Mouse (Mus musculus): ENCODE results near the gene Wnk2. TPM values are rescaled to one million over a fixed set of nuclear protein-coding genes. Genes with fewer than 3 reads are reported as not detected.

Wnk2 gene
- polyA plus RNA-seq, 1 experiment from 2014 or later, result 2.6 TPM

- H3K27ac ChIP-seq (replicated peaks in 1 of 2; ENCODE audit: control insufficient read depth in 1 of 2, insufficient read depth in 1 of 2, low read depth in 2 of 2, low read length in 2 of 2), result no peak overlapping the region
- no peak overlapping the region for H3K4me3 ChIP-seq (ENCODE audit: control insufficient read depth in 1 of 2, insufficient read depth in 1 of 2, low read depth in 1 of 2, low read length in 2 of 2)
- no peaks in the 10 kb centered on the region for H3K36me3 ChIP-seq (ENCODE audit: control insufficient read depth, insufficient read depth, low read length)
- ATAC-seq (ENCODE audit: insufficient number of reproducible peaks, insufficient read depth, low FRiP score, low read depth), result no peak
- no peak overlapping the region for H3K9ac ChIP-seq (ENCODE audit: low read length)
- no peak overlapping the region for H3K4me2 ChIP-seq (ENCODE audit: low read length)
- no peaks in the 10 kb centered on the region for H3K27me3 ChIP-seq (ENCODE audit: control insufficient read depth, insufficient read depth, low read length)
- WGBS, result 83% methylated on average over 14 of the region's 14 CpGs
- no peaks in the 10 kb centered on the region for H3K9me3 ChIP-seq (ENCODE audit: control insufficient read depth, low read length)
- H3K4me1 ChIP-seq (ENCODE audit: control insufficient read depth in 2 of 2, insufficient read depth in 2 of 2, low read length in 2 of 2), result peaks cover 8 to 11% of the 10 kb centered on the region in 2 experiments
Observed at GRCm38 (mm10) chr13:49082151-49082879, 65.5 kb downstream of the Wnk2 start.

DNA sequence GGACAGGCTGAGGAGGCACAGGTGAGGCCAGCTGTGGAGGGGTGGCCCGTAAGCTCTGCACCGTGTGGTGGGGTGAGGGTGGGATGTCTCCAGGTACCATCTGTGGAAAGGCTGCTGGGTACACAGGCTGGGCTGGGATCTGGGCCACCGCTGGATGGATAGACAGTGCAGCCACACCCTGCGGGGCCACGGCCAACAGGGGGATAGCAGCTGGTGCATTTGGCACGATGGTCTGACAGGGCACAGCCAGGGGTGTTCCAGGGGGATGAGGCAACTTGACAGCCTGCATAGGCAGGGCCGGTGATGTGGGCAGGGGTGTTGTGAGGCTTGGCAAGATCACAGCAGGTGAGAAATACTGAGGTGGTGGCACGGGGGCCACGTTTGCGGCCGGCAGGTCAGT, 71.6 kb downstream of the Wnk2 start:
- Histone ChIP-seq H3K27ac (replicated peaks in 1 of 2; ENCODE audit: control insufficient read depth in 1 of 2, insufficient read depth in 1 of 2, low read depth in 2 of 2, low read length in 2 of 2) (no peak overlapping the region), H3K9ac (ENCODE audit: low read length) (no peak overlapping the region), H3K9me3 (ENCODE audit: control insufficient read depth, low read length) (no peaks in the 10 kb centered on the region), H3K4me2 (ENCODE audit: low read length) (no peak overlapping the region), H3K36me3 (ENCODE audit: control insufficient read depth, insufficient read depth, low read length) (no peaks in the 10 kb centered on the region), H3K4me3 (ENCODE audit: control insufficient read depth in 1 of 2, insufficient read depth in 1 of 2, low read depth in 1 of 2, low read length in 2 of 2) (no peak overlapping the region), H3K4me1 (ENCODE audit: control insufficient read depth in 2 of 2, insufficient read depth in 2 of 2, low read length in 2 of 2) (no peaks in the 10 kb centered on the region), H3K27me3 (ENCODE audit: control insufficient read depth, insufficient read depth, low read length) (no peaks in the 10 kb centered on the region)
- WGBS, result 85% methylated on average over 11 of the region's 11 CpGs
- no peak for ATAC-seq (ENCODE audit: insufficient number of reproducible peaks, insufficient read depth, low FRiP score, low read depth)

DNA sequence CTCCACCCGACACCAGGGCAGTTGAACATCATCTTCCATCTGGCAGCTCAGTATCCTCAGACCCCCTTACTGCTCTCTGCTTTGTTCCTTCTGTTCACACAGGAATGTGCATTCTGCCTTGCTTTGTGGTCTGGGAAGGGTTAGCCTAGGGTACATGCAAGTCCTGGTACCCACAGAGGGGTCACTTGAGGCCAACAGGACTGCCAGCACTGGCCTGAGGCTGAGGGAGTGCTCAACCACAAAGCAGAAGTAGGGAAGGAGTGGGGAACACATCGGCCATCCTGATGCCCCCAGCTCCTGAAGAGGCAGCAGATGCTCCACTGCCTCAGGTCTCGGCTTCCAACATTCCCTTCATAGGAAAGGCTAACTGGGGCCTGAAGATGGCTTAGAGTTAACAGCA, 72.4 kb downstream of the Wnk2 start:
- ATAC-seq (ENCODE audit: insufficient number of reproducible peaks, insufficient read depth, low FRiP score, low read depth), result no peak
- no peak overlapping the region for H3K9ac ChIP-seq (ENCODE audit: low read length)
- no peaks in the 10 kb centered on the region for H3K9me3 ChIP-seq (ENCODE audit: control insufficient read depth, low read length)
- H3K4me2 ChIP-seq (ENCODE audit: low read length), result no peak overlapping the region
- H3K36me3 ChIP-seq (ENCODE audit: control insufficient read depth, insufficient read depth, low read length), result no peaks in the 10 kb centered on the region
- H3K4me1 ChIP-seq (ENCODE audit: control insufficient read depth in 2 of 2, insufficient read depth in 2 of 2, low read length in 2 of 2), result no peaks in the 10 kb centered on the region
- H3K27me3 ChIP-seq (ENCODE audit: control insufficient read depth, insufficient read depth, low read length), result no peaks in the 10 kb centered on the region
- no peak overlapping the region for H3K27ac ChIP-seq (replicated peaks in 1 of 2; ENCODE audit: control insufficient read depth in 1 of 2, insufficient read depth in 1 of 2, low read depth in 2 of 2, low read length in 2 of 2)
- 82% methylated on average over 3 of the region's 3 CpGs for WGBS
- H3K4me3 ChIP-seq (ENCODE audit: control insufficient read depth in 1 of 2, insufficient read depth in 1 of 2, low read depth in 1 of 2, low read length in 2 of 2), result no peak overlapping the region

- H3K4me2 ChIP-seq (ENCODE audit: low read length), result no peak overlapping the region
- no peak overlapping the region for H3K4me3 ChIP-seq (ENCODE audit: control insufficient read depth in 1 of 2, insufficient read depth in 1 of 2, low read depth in 1 of 2, low read length in 2 of 2)
- H3K27me3 ChIP-seq (ENCODE audit: control insufficient read depth, insufficient read depth, low read length), result no peaks in the 10 kb centered on the region
- H3K9me3 ChIP-seq (ENCODE audit: control insufficient read depth, low read length), result no peaks in the 10 kb centered on the region
- H3K36me3 ChIP-seq (ENCODE audit: control insufficient read depth, insufficient read depth, low read length), result no peaks in the 10 kb centered on the region
- 70% methylated on average over 6 of the region's 6 CpGs for WGBS
- H3K9ac ChIP-seq (ENCODE audit: low read length), result no peak overlapping the region
- ATAC-seq (ENCODE audit: insufficient number of reproducible peaks, insufficient read depth, low FRiP score, low read depth), result no peak
- no peaks in the 10 kb centered on the region for H3K4me1 ChIP-seq (ENCODE audit: control insufficient read depth in 2 of 2, insufficient read depth in 2 of 2, low read length in 2 of 2)
- no peak overlapping the region for H3K27ac ChIP-seq (replicated peaks in 1 of 2; ENCODE audit: control insufficient read depth in 1 of 2, insufficient read depth in 1 of 2, low read depth in 2 of 2, low read length in 2 of 2)
Observed at GRCm38 (mm10) chr13:49073295-49073694, 74.5 kb downstream of the Wnk2 start.

DNA sequence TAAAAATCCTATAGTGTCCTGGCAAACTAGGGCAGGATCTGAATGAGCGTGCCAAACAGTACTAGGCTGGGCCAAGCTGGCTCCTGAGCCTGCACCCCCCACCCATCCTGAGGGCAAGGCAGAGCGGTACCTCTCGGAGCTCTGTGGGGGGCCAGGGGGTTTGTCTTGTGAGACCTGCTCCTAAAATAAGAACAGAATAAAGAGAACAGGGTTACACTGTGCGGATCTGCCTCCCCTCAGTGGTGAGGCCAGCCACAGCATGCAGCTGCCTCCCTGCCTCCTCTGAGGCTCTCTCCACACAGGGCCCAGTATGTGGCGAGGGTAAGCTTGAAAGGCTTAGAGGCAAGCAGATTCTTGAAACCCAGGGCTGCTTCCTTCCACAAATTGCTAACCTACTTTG, 76.0 kb downstream of the Wnk2 start:
- Histone ChIP-seq H3K27me3 (ENCODE audit: control insufficient read depth, insufficient read depth, low read length) (no peaks in the 10 kb centered on the region), H3K36me3 (ENCODE audit: control insufficient read depth, insufficient read depth, low read length) (no peaks in the 10 kb centered on the region), H3K4me3 (ENCODE audit: control insufficient read depth in 1 of 2, insufficient read depth in 1 of 2, low read depth in 1 of 2, low read length in 2 of 2) (no peak overlapping the region), H3K9ac (ENCODE audit: low read length) (no peak overlapping the region), H3K4me1 (ENCODE audit: control insufficient read depth in 2 of 2, insufficient read depth in 2 of 2, low read length in 2 of 2) (no peaks in the 10 kb centered on the region), H3K4me2 (ENCODE audit: low read length) (no peak overlapping the region), H3K27ac (replicated peaks in 1 of 2; ENCODE audit: control insufficient read depth in 1 of 2, insufficient read depth in 1 of 2, low read depth in 2 of 2, low read length in 2 of 2) (no peak overlapping the region), H3K9me3 (ENCODE audit: control insufficient read depth, low read length) (no peaks in the 10 kb centered on the region)
- 68% methylated on average over 5 of the region's 5 CpGs for WGBS
- no peak for ATAC-seq (ENCODE audit: insufficient number of reproducible peaks, insufficient read depth, low FRiP score, low read depth)

- 63% methylated on average over 6 of the region's 6 CpGs for WGBS
- Histone ChIP-seq H3K4me2 (ENCODE audit: low read length) (no peak overlapping the region), H3K4me3 (ENCODE audit: control insufficient read depth in 1 of 2, insufficient read depth in 1 of 2, low read depth in 1 of 2, low read length in 2 of 2) (no peak overlapping the region), H3K9ac (ENCODE audit: low read length) (no peak overlapping the region), H3K27me3 (ENCODE audit: control insufficient read depth, insufficient read depth, low read length) (no peaks in the 10 kb centered on the region), H3K36me3 (ENCODE audit: control insufficient read depth, insufficient read depth, low read length) (no peaks in the 10 kb centered on the region), H3K27ac (replicated peaks in 1 of 2; ENCODE audit: control insufficient read depth in 1 of 2, insufficient read depth in 1 of 2, low read depth in 2 of 2, low read length in 2 of 2) (no peak overlapping the region), H3K9me3 (ENCODE audit: control insufficient read depth, low read length) (no peaks in the 10 kb centered on the region), H3K4me1 (ENCODE audit: control insufficient read depth in 2 of 2, insufficient read depth in 2 of 2, low read length in 2 of 2) (no peaks in the 10 kb centered on the region)
- ATAC-seq (ENCODE audit: insufficient number of reproducible peaks, insufficient read depth, low FRiP score, low read depth), result no peak
Observed at GRCm38 (mm10) chr13:49069979-49070378, 77.8 kb downstream of the Wnk2 start.

- no peak for ATAC-seq (ENCODE audit: insufficient number of reproducible peaks, insufficient read depth, low FRiP score, low read depth)
- whole genome bisulfite sequencing, result 83% methylated on average over 4 of the region's 4 CpGs
- no peaks in the 10 kb centered on the region for H3K9me3 ChIP-seq (ENCODE audit: control insufficient read depth, low read length)
Observed at GRCm38 (mm10) chr13:49069393-49069792, 78.4 kb downstream of the Wnk2 start.

DNA sequence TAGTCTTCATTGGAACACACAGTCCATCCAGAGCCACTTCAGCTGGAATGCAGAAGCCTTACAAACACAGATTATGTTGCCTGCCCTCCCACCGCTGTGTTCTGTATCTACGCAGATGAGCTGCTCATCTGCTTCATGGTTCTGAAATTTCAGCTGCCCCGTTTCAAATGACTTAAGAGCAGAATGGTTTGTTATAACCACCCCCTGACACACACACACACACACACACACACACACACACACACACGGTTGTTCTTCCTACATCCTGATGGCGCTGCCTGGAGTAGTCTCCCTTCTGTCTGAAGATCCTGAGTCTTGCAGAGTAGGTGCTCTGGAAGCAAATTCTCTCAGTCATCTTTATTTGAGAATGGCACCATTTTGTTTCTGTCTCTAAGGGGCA, 83.6 kb downstream of the Wnk2 start:
- no peak overlapping the region for H3K4me3 ChIP-seq (ENCODE audit: control insufficient read depth in 1 of 2, insufficient read depth in 1 of 2, low read depth in 1 of 2, low read length in 2 of 2)
- no peak for ATAC-seq (ENCODE audit: insufficient number of reproducible peaks, insufficient read depth, low FRiP score, low read depth)
- H3K9me3 ChIP-seq (ENCODE audit: control insufficient read depth, low read length), result no peaks in the 10 kb centered on the region
- H3K4me1 ChIP-seq (ENCODE audit: control insufficient read depth in 2 of 2, insufficient read depth in 2 of 2, low read length in 2 of 2), result no peaks in the 10 kb centered on the region
- H3K27ac ChIP-seq (replicated peaks in 1 of 2; ENCODE audit: control insufficient read depth in 1 of 2, insufficient read depth in 1 of 2, low read depth in 2 of 2, low read length in 2 of 2), result no peak overlapping the region
- no peak overlapping the region for H3K4me2 ChIP-seq (ENCODE audit: low read length)
- H3K36me3 ChIP-seq (ENCODE audit: control insufficient read depth, insufficient read depth, low read length), result no peaks in the 10 kb centered on the region
- WGBS, result 64% methylated on average over 5 of the region's 5 CpGs
- H3K9ac ChIP-seq (ENCODE audit: low read length), result no peak overlapping the region
- H3K27me3 ChIP-seq (ENCODE audit: control insufficient read depth, insufficient read depth, low read length), result no peaks in the 10 kb centered on the region

More at GRCm38 (mm10) chr13:49069393-49069792, 78.4 kb downstream of the Wnk2 start:
- Histone ChIP-seq H3K27me3 (ENCODE audit: control insufficient read depth, insufficient read depth, low read length) (no peaks in the 10 kb centered on the region), H3K4me1 (ENCODE audit: control insufficient read depth in 2 of 2, insufficient read depth in 2 of 2, low read length in 2 of 2) (no peaks in the 10 kb centered on the region), H3K36me3 (ENCODE audit: control insufficient read depth, insufficient read depth, low read length) (no peaks in the 10 kb centered on the region), H3K4me2 (ENCODE audit: low read length) (no peak overlapping the region), H3K9ac (ENCODE audit: low read length) (no peak overlapping the region), H3K27ac (replicated peaks in 1 of 2; ENCODE audit: control insufficient read depth in 1 of 2, insufficient read depth in 1 of 2, low read depth in 2 of 2, low read length in 2 of 2) (no peak overlapping the region), H3K4me3 (ENCODE audit: control insufficient read depth in 1 of 2, insufficient read depth in 1 of 2, low read depth in 1 of 2, low read length in 2 of 2) (no peak overlapping the region)
